Mouse (Mus musculus) stomach, postnatal 0 days (tissue): ENCODE measurements around the gene 1110002E22Rik.

ENCODE experiments used
- CTCF ChIP-seq: IDR thresholded peaks from 2 replicates; pipeline ENCODE4 v1.5.1; 2016; ENCODE audit warnings: antibody characterized with exemption, low read depth, mild to moderate bottlenecking, moderate library complexity
- EP300 ChIP-seq: optimal IDR thresholded peaks from 2 replicates; pipeline ENCODE3; 2016; ENCODE audit warnings: antibody characterized with exemption

DNA sequence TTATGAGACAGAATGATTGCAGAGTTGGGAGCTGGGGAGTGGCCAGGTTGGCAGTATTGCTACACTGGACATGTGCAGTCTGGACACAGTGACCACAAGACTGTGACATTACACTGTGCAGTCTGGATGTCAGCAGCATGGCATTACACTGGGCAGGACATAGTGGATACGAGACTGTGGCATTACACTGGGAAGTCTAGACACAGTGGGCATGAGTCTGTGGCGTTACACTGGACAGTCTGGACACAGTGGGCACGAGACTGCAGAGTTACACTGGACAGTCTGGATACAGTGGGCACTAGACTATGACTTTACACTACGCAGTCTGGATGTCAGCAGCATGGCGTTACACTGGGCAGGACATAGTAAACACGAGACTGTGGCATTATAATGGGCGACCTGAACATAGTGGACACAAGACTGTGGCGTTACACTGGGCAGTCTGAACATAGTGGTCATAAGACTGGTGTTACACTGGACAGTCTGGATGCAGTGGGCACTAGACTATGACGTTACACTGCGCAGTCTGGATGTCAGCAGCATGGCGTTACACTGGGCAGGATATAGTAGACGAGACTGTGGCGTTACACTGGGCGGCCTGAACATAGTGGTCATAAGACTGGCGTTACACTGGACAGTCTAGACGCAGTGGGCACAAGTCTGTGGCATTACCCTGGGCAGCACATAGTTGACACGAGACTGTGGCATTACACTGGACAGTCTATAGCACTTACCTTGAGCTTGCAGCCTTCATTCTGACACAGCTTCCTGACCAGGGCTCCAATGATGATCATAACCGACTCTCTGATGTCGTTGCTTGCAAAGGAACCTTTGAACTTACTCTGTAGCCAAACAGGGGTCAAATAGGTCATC, 46.3 kb downstream of the 1110002E22Rik start:
- TF ChIP-seq CTCF, result no peak
- TF ChIP-seq EP300, result no peak
